Mouse (Mus musculus) forebrain, postnatal 0 days (tissue): Measurements from ENCODE around the gene Sds. TPM values are rescaled to one million over a fixed set of nuclear protein-coding genes. Genes with fewer than 3 reads are reported as not detected.

Experiments
- ATAC-seq: fragments of 200-750 bp; cut with Nextera tagmentation; 2 replicates; pipeline ENCODE4 v1.8.0; 2017; ENCODE audit warnings: mild to moderate bottlenecking, moderate library complexity
- DNase-seq: peaks from one replicate; pipeline ENCODE4 v3.0.0-alpha.2; 2015
- H3K27ac ChIP-seq: fragments of 300-500 bp; sonication (generic); 2 replicates; pipeline ENCODE4 v1.5.1; 2014; ENCODE audit warnings: low read depth, mild to moderate bottlenecking, antibody characterized with exemption, low read length, moderate library complexity, mixed read lengths
- H3K27me3 ChIP-seq: fragments of 300-500 bp; sonication (generic); 2 replicates; pipeline ENCODE4 v1.6.1; 2014; ENCODE audit warnings: mild to moderate bottlenecking, low read length, mixed read lengths; ENCODE audit not compliant: insufficient read depth
- H3K36me3 ChIP-seq: fragments of 300-500 bp; sonication (generic); 2 replicates; pipeline ENCODE4 v1.6.1; 2014; ENCODE audit warnings: mild to moderate bottlenecking, moderate library complexity; ENCODE audit not compliant: insufficient read depth
- H3K4me1 ChIP-seq: fragments of 300-500 bp; sonication (generic); 2 replicates; pipeline ENCODE4 v1.6.1; 2014; ENCODE audit warnings: antibody characterized with exemption; ENCODE audit not compliant: insufficient read depth
- H3K4me2 ChIP-seq: fragments of 300-500 bp; sonication (generic); 2 replicates; pipeline ENCODE4 v1.6.1; 2014; ENCODE audit warnings: low read depth, mild to moderate bottlenecking, moderate library complexity
- H3K4me3 ChIP-seq: fragments of 300-500 bp; sonication (generic); 2 replicates; pipeline ENCODE4 v1.5.1; 2014; ENCODE audit warnings: low read depth, low read length, mixed read lengths
- H3K9ac ChIP-seq: fragments of 300-500 bp; sonication (generic); 2 replicates; pipeline ENCODE4 v1.6.1; 2014; ENCODE audit warnings: mild to moderate bottlenecking
- H3K9me3 ChIP-seq: fragments of 300-500 bp; sonication (generic); 2 replicates; pipeline ENCODE4 v1.6.1; 2016; ENCODE audit warnings: low read length
- CTCF ChIP-seq: sonication (generic); IDR thresholded peaks from 2 replicates; pipeline ENCODE4 v1.5.1; 2016; ENCODE audit warnings: antibody characterized with exemption, control low read depth, low read depth
- WGBS: fragments of 180-500 bp; shearing (Covaris S2); extraction: QIAGEN DNeasy Blood & Tissue Kit; methylation state at CpG from one replicate; pipeline ENCODE4 v1.1.7; 2014; 5-methylcytosine and 5-hydroxymethylcytosine counted together
- polyA plus RNA-seq: library from polyadenylated mRNA; unstranded; fragments of >200 nt; fragmentation: Nextera tagmentation; extraction: Ambion mirVana; gene quantifications from 2 replicates; pipeline ENCODE4 v1.2.1, GENCODE M21; 2015
- total RNA-seq: library from RNA; depleted of rRNA; stranded (reverse); fragments of >200 nt; gene quantifications from 2 replicates; pipeline ENCODE4 v1.2.3, GENCODE M21; 2014

The Sds gene
- total and polyA plus RNA-seq, 2 experiments from 2014 or later = not detected

GRCm38 (mm10) chr5:120472770-120473169 lies 3.6 kb upstream of the Sds start, which contains the start of gene Sdsl:
TSS of gene Sdsl (minus strand) at chr5:120472810.
- no peak for TF ChIP-seq CTCF
- no peak for DNase-seq
- H3K4me1 ChIP-seq = no peaks in the 10 kb centered on the region
- no peaks in the 10 kb centered on the region for H3K27me3 ChIP-seq
- H3K9ac ChIP-seq = no peak within 1 kb of the TSS
- H3K9me3 ChIP-seq = no peaks in the 10 kb centered on the region
- no peak for ATAC-seq
- H3K4me2 ChIP-seq = no peak within 1 kb of the TSS
- no peaks in the 10 kb centered on the region for H3K36me3 ChIP-seq
- 85% methylated on average over 8 of the region's 8 CpGs for WGBS
- H3K4me3 ChIP-seq = no peak within 1 kb of the TSS
- H3K27ac ChIP-seq = no peak within 1 kb of the TSS

- no peak overlapping the region for H3K4me2 ChIP-seq
- no peaks in the 10 kb centered on the region for H3K9me3 ChIP-seq
- H3K36me3 ChIP-seq = no peaks in the 10 kb centered on the region
- H3K27ac ChIP-seq = no peak overlapping the region
- no peak for TF ChIP-seq CTCF
- H3K4me3 ChIP-seq = no peak overlapping the region
- no peaks in the 10 kb centered on the region for H3K27me3 ChIP-seq
- 87% methylated on average over 2 of the region's 2 CpGs for WGBS
- H3K9ac ChIP-seq = no peak overlapping the region
- no peaks in the 10 kb centered on the region for H3K4me1 ChIP-seq
- no peak for ATAC-seq
- DNase-seq = no peak
Observed at GRCm38 (mm10) chr5:120473361-120473760, 3.0 kb upstream of the Sds start.

- H3K27me3 ChIP-seq = no peaks in the 10 kb centered on the region
- no peaks in the 10 kb centered on the region for H3K9me3 ChIP-seq
- ATAC-seq = no peak; the same call in 1 of the 2 replicates
- H3K4me2 ChIP-seq = no peak overlapping the region
- H3K9ac ChIP-seq = no peak overlapping the region
- 46% methylated on average over 8 of the region's 8 CpGs for WGBS
- no peak overlapping the region for H3K4me3 ChIP-seq
- no peak for DNase-seq
- no peaks in the 10 kb centered on the region for H3K4me1 ChIP-seq
- H3K27ac ChIP-seq = no peak overlapping the region
- no peaks in the 10 kb centered on the region for H3K36me3 ChIP-seq
- no peak for TF ChIP-seq CTCF
Observed at GRCm38 (mm10) chr5:120475861-120476260, 465 bp upstream of the Sds start.

- no peak for DNase-seq
- no peak for TF ChIP-seq CTCF
- Histone ChIP-seq H3K27ac (no peak overlapping the region), H3K27me3 (no peaks in the 10 kb centered on the region; the same call in 1 of the 2 replicates), H3K4me2 (no peak overlapping the region), H3K4me3 (no peak overlapping the region), H3K9me3 (no peaks in the 10 kb centered on the region), H3K36me3 (no peaks in the 10 kb centered on the region), H3K4me1 (no peaks in the 10 kb centered on the region), H3K9ac (no peak overlapping the region)
- ATAC-seq = no peak
- WGBS = 90% methylated on average over 5 of the region's 5 CpGs
Observed at GRCm38 (mm10) chr5:120477993-120478392, 1.7 kb downstream of the Sds start.

- DNase-seq = no peak
- H3K27ac ChIP-seq = no peak overlapping the region
- 0 out of 2 replicates have a peak, but pooled peaks cover under 1% of the 10 kb centered on the region for H3K36me3 ChIP-seq
- H3K4me1 ChIP-seq = no peaks in the 10 kb centered on the region
- no peak overlapping the region for H3K9ac ChIP-seq
- ATAC-seq = no peak
- 68% methylated on average over 4 of the region's 4 CpGs for WGBS
- H3K27me3 ChIP-seq = no peaks in the 10 kb centered on the region; the same call in 1 of the 2 replicates
- no peak for TF ChIP-seq CTCF
- no peak overlapping the region for H3K4me3 ChIP-seq
- H3K9me3 ChIP-seq = no peaks in the 10 kb centered on the region
- no peak overlapping the region for H3K4me2 ChIP-seq
Observed at GRCm38 (mm10) chr5:120479538-120479937, 3.2 kb downstream of the Sds start.

- 73% methylated on average over 9 of the region's 9 CpGs for WGBS
- H3K9ac ChIP-seq = no peak overlapping the region
- no peak overlapping the region for H3K4me3 ChIP-seq
- no peak for DNase-seq
- no peaks in the 10 kb centered on the region; the same call in 1 of the 2 replicates for H3K27me3 ChIP-seq
- no peak overlapping the region for H3K27ac ChIP-seq
- no peak for TF ChIP-seq CTCF
- H3K9me3 ChIP-seq = no peaks in the 10 kb centered on the region
- H3K4me2 ChIP-seq = no peak overlapping the region
- ATAC-seq = no peak
- peaks cover 17% of the 10 kb centered on the region for H3K36me3 ChIP-seq
- no peaks in the 10 kb centered on the region for H3K4me1 ChIP-seq
Observed at GRCm38 (mm10) chr5:120481205-120481604, 4.9 kb downstream of the Sds start.

GRCm38 (mm10) chr5:120483399-120483798 lies 7.1 kb downstream of the Sds start:
- Histone ChIP-seq H3K4me1 (no peaks in the 10 kb centered on the region), H3K27ac (no peak overlapping the region), H3K9me3 (no peaks in the 10 kb centered on the region), H3K27me3 (no peaks in the 10 kb centered on the region; the same call in 1 of the 2 replicates), H3K4me2 (no peak overlapping the region), H3K4me3 (no peak overlapping the region), H3K9ac (no peak overlapping the region), H3K36me3 (peaks cover 36% of the 10 kb centered on the region)
- TF ChIP-seq CTCF = no peak
- 82% methylated on average over 19 of the region's 19 CpGs for WGBS
- no peak for DNase-seq
- no peak for ATAC-seq
